Mouse (Mus musculus) cerebellum, postnatal 25 days (tissue): Measurements from ENCODE around the gene Il22ra1.

Experiments used
- DNase-seq, 2 experiments: peaks; one replicate each; pipeline ENCODE4 v3.0.0; 2021; ENCODE audit warnings: mixed read lengths in 2 of 2

Gene Il22ra1

GRCm38 (mm10) chr4:135771592-135771991, 43.6 kb downstream of the Il22ra1 start:
- DNase-seq: no peak

DNA sequence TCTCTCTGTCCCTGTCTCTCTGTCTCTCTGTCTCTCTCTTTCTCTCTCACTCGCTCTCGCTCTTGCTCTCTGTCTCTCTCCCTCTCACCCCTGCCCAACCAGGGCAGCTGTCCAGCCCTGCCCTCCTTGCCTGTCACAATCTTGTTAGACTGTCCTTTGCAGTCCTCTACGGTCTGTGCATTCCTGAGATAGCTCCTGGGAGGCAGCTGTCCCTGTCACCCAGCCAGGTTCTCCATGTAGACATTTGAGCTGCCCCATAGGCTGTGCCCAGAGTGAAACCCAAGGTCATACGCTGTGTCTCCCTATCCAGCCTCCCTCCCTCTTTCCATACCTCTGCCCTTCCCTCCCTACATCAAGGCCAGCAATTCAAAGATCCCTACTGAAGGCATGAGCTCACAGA, 44.7 kb downstream of the Il22ra1 start:
- no peak for DNase-seq

GRCm38 (mm10) chr4:135774496-135774895, 46.5 kb downstream of the Il22ra1 start:
- DNase-seq: no peak

GRCm38 (mm10) chr4:135776850-135777249, 48.9 kb downstream of the Il22ra1 start:
- no peak for DNase-seq

DNA sequence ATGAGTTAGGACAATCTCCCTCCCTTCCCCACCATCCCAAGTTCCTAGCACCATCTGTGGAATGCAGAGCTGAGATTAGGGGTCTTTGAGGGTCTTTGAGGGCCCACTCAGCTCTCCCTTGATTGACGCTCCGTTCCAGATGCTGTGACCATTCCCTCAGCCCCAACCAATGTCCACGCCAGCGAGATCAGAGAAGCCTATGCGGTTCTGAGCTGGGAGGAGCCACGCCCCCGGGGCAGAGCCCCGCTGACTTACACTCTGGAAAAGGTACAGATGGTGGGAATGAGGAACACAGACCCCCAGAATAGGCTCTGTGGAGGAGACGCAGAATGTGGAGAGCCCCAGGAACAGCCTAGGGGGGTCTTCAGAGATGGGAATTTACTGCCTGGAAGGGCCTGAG, 51.7 kb downstream of the Il22ra1 start:
- no peak for DNase-seq

GRCm38 (mm10) chr4:135780255-135780654, 52.3 kb downstream of the Il22ra1 start:
- no peak for DNase-seq

DNA sequence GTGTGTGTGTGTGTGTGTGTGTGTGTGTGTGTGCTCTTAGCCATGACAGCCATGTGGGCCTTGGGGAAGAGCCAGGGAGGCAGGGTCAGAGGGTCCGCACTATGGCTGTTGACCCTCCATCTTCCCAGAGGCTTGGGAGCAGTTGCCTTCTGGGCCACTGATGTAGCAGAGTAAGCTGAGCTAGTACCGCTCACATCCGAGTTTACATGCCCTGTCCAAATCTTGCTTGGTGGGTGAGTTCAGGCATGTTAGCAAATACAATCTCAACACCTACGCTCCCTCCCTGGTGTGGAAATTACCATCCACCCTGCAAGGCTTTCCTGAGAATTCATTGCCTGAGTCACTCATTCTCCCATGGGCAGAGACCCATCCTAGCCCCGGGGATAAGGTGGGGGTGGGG, 53.3 kb downstream of the Il22ra1 start:
- no peak for DNase-seq

DNA sequence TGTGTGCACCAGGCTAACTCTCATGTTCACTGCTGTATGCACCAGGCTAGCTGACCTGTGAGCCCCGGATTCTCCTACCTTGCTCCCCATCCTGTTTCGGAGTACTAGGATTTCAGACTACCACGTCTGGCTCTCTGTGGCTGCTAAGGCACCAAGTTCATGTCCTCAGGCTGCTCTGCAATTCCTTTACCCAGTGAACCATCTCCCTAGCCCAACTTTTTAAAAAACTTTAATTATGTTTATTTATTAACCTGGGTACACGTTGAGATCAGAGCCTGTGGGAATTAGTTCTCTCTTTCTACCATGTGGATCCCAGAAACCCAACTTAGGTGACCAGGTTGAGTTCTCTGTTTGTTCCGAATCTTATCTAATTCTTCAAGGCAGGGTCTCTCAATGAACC, 58.6 kb downstream of the Il22ra1 start:
- DNase-seq: no peak

GRCm38 (mm10) chr4:135787271-135787670, 59.3 kb downstream of the Il22ra1 start:
- no peak for DNase-seq

GRCm38 (mm10) chr4:135789135-135789534, 61.2 kb downstream of the Il22ra1 start:
- no peak for DNase-seq

DNA sequence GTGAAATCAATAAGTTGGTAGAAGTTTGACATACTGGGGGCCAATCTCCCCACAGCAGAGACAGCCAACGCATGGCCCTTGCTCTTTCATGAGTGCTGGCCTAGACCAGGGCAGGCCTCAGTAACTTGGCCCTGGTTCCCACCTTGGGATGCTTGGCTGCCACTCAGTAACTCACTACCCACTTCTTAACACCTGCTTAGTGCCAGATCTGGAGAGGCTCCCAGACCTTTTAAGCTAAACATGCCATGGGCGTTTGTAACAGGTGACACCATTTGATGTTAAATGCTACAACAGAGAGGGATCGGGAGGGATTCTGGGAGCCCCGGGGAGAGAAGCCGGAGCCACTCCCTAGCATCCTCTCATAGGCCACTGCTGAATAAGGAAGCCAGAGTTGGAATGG, 64.8 kb downstream of the Il22ra1 start:
- peak; percentile 34 to 63 for DNase-seq

DNA sequence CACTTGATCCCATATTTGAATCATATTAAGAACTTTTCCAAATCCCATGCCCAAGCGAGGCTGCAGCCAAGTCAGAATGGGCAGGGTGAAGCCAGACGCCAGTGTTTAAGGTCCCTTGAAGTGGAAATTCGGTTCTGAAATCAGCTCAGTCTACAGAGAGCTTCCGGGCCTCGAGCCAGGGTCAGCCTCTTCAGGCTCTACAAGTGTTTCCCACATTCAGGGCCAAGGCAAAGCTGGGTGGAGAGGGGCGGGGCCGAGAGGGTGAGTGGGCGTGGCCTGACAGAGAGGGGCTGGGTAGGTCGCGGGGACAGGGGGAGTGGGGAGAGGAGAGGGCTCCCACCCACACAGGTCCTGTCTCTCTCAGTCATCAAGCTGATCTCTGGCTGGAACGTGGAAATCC, 70.0 kb downstream of the Il22ra1 start:
- DNase-seq: peak in 1 of 2 experiments; percentile 20

GRCm38 (mm10) chr4:135801543-135801942, 73.6 kb downstream of the Il22ra1 start:
- DNase-seq: peak; percentile 89 to 92
